ENCODE assay signal across 13 mouse cellular contexts in the genomic region with DNA sequence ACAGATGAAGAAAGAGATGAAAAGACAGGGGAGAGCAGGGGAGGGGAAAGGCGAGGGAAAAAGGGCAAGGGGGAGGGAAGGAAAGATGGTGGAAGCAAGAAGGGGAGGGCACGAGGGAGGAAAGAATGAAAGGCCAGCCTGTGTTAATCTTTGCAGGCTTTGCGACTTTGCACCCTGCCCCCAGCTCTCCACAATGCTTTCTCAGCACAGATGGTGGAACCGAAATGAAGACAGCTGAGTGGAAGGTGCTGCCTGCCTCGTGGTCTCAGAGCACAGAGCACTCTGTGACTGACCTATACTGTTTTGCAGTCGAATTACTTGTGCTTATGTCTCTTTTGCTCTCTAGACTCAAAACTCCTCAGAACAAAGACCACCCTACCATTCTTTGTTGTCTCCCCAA. TPM values are rescaled to one million over a fixed set of nuclear protein-coding genes. Genes with fewer than 3 reads are reported as not detected.
A peak's percentile ranks its signal among the peaks of the same experiment; 100 is the strongest.
DNase-seq lines count a peak whose midpoint lies in the region; ATAC-seq and TF ChIP-seq lines count a peak whose summit lies in the region.
"Had no signal": no experiment of that assay in that cellular context is flagged by ENCODE, and none has a peak within 500 bp of the region (broad histone marks: within the 10 kb centered on the region; RNA-seq: fewer than 3 reads in every experiment).

No protein-coding gene starts in this region.

- H3K4me3 ChIP-seq in midbrain, embryonic 10.5 days = no peak overlapping the region
- H3K4me3 ChIP-seq in midbrain, postnatal 0 days (ENCODE audit: low read depth, low read length) = no peak overlapping the region
- no peak overlapping the region for H3K4me3 ChIP-seq in kidney, embryonic 16.5 days (ENCODE audit: low read length)
- H3K4me3 ChIP-seq in midbrain, embryonic 14.5 days (replicated peaks; ENCODE audit: low read depth, low read length) = no peak overlapping the region
- H3K4me3 ChIP-seq: embryonic facial prominence, embryonic 15.5 days had no signal

- H3K27ac ChIP-seq in midbrain, embryonic 10.5 days (replicated peaks) = peak overlapping the region; percentile 19; the same call in 1 of the 2 replicates
- H3K27ac ChIP-seq in midbrain, postnatal 0 days (ENCODE audit: low read depth, low read length) = no peak overlapping the region
- H3K27ac ChIP-seq in kidney, embryonic 16.5 days (ENCODE audit: low read length) = no peak overlapping the region
- H3K27ac ChIP-seq in midbrain, embryonic 14.5 days (replicated peaks; ENCODE audit: low read depth, low read length) = no peak overlapping the region
- H3K27ac ChIP-seq: embryonic facial prominence, embryonic 15.5 days had no signal

- H3K4me2 ChIP-seq in midbrain, postnatal 0 days (ENCODE audit: low read depth, low read length, poor library complexity, severe bottlenecking) = no peak overlapping the region
- no peak overlapping the region for H3K4me2 ChIP-seq in kidney, embryonic 16.5 days (replicated peaks; ENCODE audit: low read depth, low read length)
- H3K4me2 ChIP-seq in midbrain, embryonic 14.5 days (ENCODE audit: low read length) = no peak overlapping the region
- H3K4me2 ChIP-seq: embryonic facial prominence, embryonic 15.5 days had no signal

- no peaks in the 10 kb centered on the region for H3K36me3 ChIP-seq in midbrain, embryonic 10.5 days
- no peaks in the 10 kb centered on the region for H3K36me3 ChIP-seq in midbrain, postnatal 0 days (ENCODE audit: insufficient read depth, low read length)
- H3K36me3 ChIP-seq in kidney, embryonic 16.5 days (ENCODE audit: insufficient read depth, low read length) = no peaks in the 10 kb centered on the region
- no peaks in the 10 kb centered on the region for H3K36me3 ChIP-seq in midbrain, embryonic 14.5 days (ENCODE audit: control insufficient read depth, insufficient read depth, low read length)
- H3K36me3 ChIP-seq: embryonic facial prominence, embryonic 15.5 days; G1E had no signal

- no peak for ATAC-seq in midbrain, postnatal 0 days (ENCODE audit: low FRiP score)
- peak; percentile 61; the same call in 1 of the 2 replicates for ATAC-seq in kidney, embryonic 16.5 days (ENCODE audit: low FRiP score, low TSS enrichment)
- ATAC-seq in midbrain, embryonic 14.5 days (ENCODE audit: low FRiP score, low TSS enrichment) = no peak

- peaks cover 10% of the 10 kb centered on the region for H3K4me1 ChIP-seq in midbrain, embryonic 10.5 days
- no peaks in the 10 kb centered on the region for H3K4me1 ChIP-seq in midbrain, postnatal 0 days (ENCODE audit: insufficient read depth, low read length)
- no peaks in the 10 kb centered on the region for H3K4me1 ChIP-seq in kidney, embryonic 16.5 days (ENCODE audit: insufficient read depth, low read length)
- no peaks in the 10 kb centered on the region for H3K4me1 ChIP-seq in midbrain, embryonic 14.5 days (ENCODE audit: control insufficient read depth, insufficient read depth, low read length)
- H3K4me1 ChIP-seq: embryonic facial prominence, embryonic 15.5 days had no signal

- no peaks in the 10 kb centered on the region for H3K9me3 ChIP-seq in midbrain, embryonic 10.5 days (replicated peaks)
- no peaks in the 10 kb centered on the region for H3K9me3 ChIP-seq in midbrain, postnatal 0 days (ENCODE audit: low read length)
- H3K9me3 ChIP-seq in kidney, embryonic 16.5 days (ENCODE audit: low read length) = no peaks in the 10 kb centered on the region
- no peaks in the 10 kb centered on the region for H3K9me3 ChIP-seq in midbrain, embryonic 14.5 days (ENCODE audit: control insufficient read depth, low read length)
- H3K9me3 ChIP-seq: embryonic facial prominence, embryonic 15.5 days; G1E had no signal

- TF ChIP-seq CTCF in midbrain, postnatal 0 days (IDR thresholded peaks at IDR 0.05) = no peak

- peak; percentile 9 for DNase-seq in embryo, embryonic 10 days (ENCODE audit: low spot score)
- no peak for DNase-seq in embryo, embryonic 9.5 days (ENCODE audit: extremely low spot score)
- DNase-seq in midbrain, embryonic 10.5 days (ENCODE audit: low spot score) = no peak
- no peak for DNase-seq in midbrain, postnatal 0 days (ENCODE audit: low spot score)
- peak; percentile 11 for DNase-seq in midbrain, embryonic 14.5 days
- DNase-seq in cerebellum, adult 8-10 months = no peak
- no peak for DNase-seq in thymus, postnatal 25 days
- DNase-seq: heart, postnatal 10 days; lung, postnatal 14 days had no signal

- no peak overlapping the region for H3K9ac ChIP-seq in midbrain, postnatal 0 days (replicated peaks; ENCODE audit: low read length, poor library complexity, severe bottlenecking)
- H3K9ac ChIP-seq in kidney, embryonic 16.5 days (replicated peaks; ENCODE audit: low read length) = no peak overlapping the region
- H3K9ac ChIP-seq in midbrain, embryonic 14.5 days (replicated peaks; ENCODE audit: low read length) = no peak overlapping the region
- H3K9ac ChIP-seq: embryonic facial prominence, embryonic 15.5 days had no signal

- WGBS in midbrain, embryonic 10.5 days = 15% methylated on average over 6 of the region's 6 CpGs
- WGBS in midbrain, postnatal 0 days = 17% methylated on average over 6 of the region's 6 CpGs
- WGBS in kidney, embryonic 16.5 days = 27% methylated on average over 6 of the region's 6 CpGs
- 16% methylated on average over 6 of the region's 6 CpGs for WGBS in midbrain, embryonic 14.5 days

- no peaks in the 10 kb centered on the region for H3K27me3 ChIP-seq in midbrain, embryonic 10.5 days (ENCODE audit: low read depth, poor library complexity, severe bottlenecking)
- no peaks in the 10 kb centered on the region for H3K27me3 ChIP-seq in midbrain, postnatal 0 days (ENCODE audit: insufficient read depth, low read length)
- H3K27me3 ChIP-seq in kidney, embryonic 16.5 days (ENCODE audit: insufficient read depth, low read length) = no peaks in the 10 kb centered on the region
- no peaks in the 10 kb centered on the region for H3K27me3 ChIP-seq in midbrain, embryonic 14.5 days (ENCODE audit: control insufficient read depth, insufficient read depth, low read length)
- H3K27me3 ChIP-seq: embryonic facial prominence, embryonic 15.5 days had no signal

RNA-seq across cellular contexts. Expression of a gene that starts 55.2 kb away (rescaled TPM):
- polyA plus RNA-seq in midbrain, embryonic 10.5 days (2016; fragmentation: Nextera tagmentation; extraction: Ambion mirVana) = 2.2 and 3.6 TPM in 2 replicates
- 195 and 197 TPM in 2 replicates for total RNA-seq in midbrain, postnatal 0 days (2014; rRNA removed)
- polyA plus RNA-seq in midbrain, postnatal 0 days (2015; fragmentation: Nextera tagmentation; extraction: Ambion mirVana) = 39.2 and 40.9 TPM in 2 replicates
- polyA plus RNA-seq in kidney, embryonic 16.5 days (2015; fragmentation: Nextera tagmentation; extraction: Ambion mirVana) = 0.07 and 0.12 TPM in 2 replicates
- polyA plus RNA-seq in midbrain, embryonic 14.5 days (2014; fragmentation: Nextera tagmentation; extraction: Ambion mirVana) = 46.6 and 49.6 TPM in 2 replicates
- total RNA-seq: heart, postnatal 10 days; liver, adult 2 months had no signal
- polyA plus RNA-seq: G1E; liver, adult 2 months had no signal

Comparison
In these comparisons a context has a peak if more than half of its experiments do, and no peak if none do; other contexts are left out.
1. DNase-seq: peak in embryo, embryonic 10 days (single experiment) and midbrain, embryonic 14.5 days (single experiment); none in embryo, embryonic 9.5 days (single experiment), midbrain, embryonic 10.5 days (single experiment), midbrain, postnatal 0 days (single experiment), cerebellum, adult 8-10 months (single experiment) and thymus, postnatal 25 days (single experiment).